Mouse (Mus musculus): ENCODE results near the gene Enox2. TPM values are rescaled to one million over a fixed set of nuclear protein-coding genes. Genes with fewer than 3 reads are reported as not detected.
"Not testable (repeated sequence)": the region's sequence is repeated elsewhere in the genome, so short reads cannot be mapped to it uniquely, and the experiment has no call there.

The Enox2 gene
- polyA plus RNA-seq, 1 experiment from 2014 or later, result 8.2 TPM

DNA sequence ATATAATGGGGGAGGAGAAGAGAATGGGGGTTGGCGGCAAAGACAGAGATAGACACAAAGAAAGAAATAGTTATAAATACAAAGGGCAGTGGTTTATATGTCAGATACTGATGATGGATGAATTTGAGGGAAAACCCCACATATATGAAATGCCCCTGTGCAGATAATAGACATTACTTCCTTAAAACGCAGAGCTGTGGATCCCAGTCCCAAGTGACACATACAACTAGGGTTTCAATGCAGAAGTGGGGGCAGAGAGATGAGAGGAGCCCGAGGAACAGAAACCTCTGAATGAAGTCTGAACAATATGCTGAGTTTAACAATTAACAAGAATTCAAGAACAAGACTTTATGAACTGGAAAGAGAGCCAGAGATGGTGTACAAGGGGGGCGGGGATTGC is 91.7 kb downstream of the Enox2 start:
- WGBS, result 86% methylated on average over 4 of the region's 4 CpGs
- H3K4me1 ChIP-seq (ENCODE audit: control insufficient read depth, insufficient read depth, low read length), result no peaks in the 10 kb centered on the region
- H3K36me3 ChIP-seq (ENCODE audit: control insufficient read depth, insufficient read depth, low read length), result no peaks in the 10 kb centered on the region
- H3K9me3 ChIP-seq (ENCODE audit: control insufficient read depth, low read length), result no peaks in the 10 kb centered on the region
- no peaks in the 10 kb centered on the region for H3K27me3 ChIP-seq (ENCODE audit: control insufficient read depth, insufficient read depth, low read length)
- no peak overlapping the region for H3K27ac ChIP-seq (ENCODE audit: low read depth, low read length)
- H3K4me3 ChIP-seq (ENCODE audit: low read length), result no peak overlapping the region
- no peak for ATAC-seq (ENCODE audit: low FRiP score, low TSS enrichment)
- H3K4me2 ChIP-seq (replicated peaks; ENCODE audit: low read depth, low read length), result no peak overlapping the region
- no peak overlapping the region for H3K9ac ChIP-seq (ENCODE audit: low read depth, low read length)

DNA sequence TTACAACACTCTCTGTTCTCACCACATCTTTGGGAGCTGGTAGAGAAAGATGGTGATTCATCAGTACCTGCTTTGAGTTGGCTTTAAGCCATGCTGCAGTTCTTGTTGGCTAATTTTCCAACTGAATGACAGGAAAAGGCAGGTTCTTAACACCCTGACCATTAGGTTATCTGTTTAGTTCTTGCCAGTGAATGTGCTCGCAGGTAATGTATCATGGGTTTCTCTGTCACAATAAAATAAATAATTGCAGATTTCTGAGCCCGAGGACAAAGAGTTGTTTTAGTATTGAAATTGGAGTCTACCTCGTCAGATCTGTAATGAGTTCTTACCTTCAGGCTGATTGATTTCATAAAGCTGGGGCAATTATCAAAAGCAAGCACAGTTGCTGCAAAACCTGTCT is 106.9 kb downstream of the Enox2 start:
- H3K9ac ChIP-seq (ENCODE audit: low read depth, low read length), result no peak overlapping the region
- H3K27ac ChIP-seq (ENCODE audit: low read depth, low read length), result no peak overlapping the region
- WGBS, result 77% methylated on average over 3 of the region's 3 CpGs
- H3K36me3 ChIP-seq (ENCODE audit: control insufficient read depth, insufficient read depth, low read length), result no peaks in the 10 kb centered on the region
- H3K4me2 ChIP-seq (replicated peaks; ENCODE audit: low read depth, low read length), result no peak overlapping the region
- no peaks in the 10 kb centered on the region for H3K9me3 ChIP-seq (ENCODE audit: control insufficient read depth, low read length)
- H3K27me3 ChIP-seq (ENCODE audit: control insufficient read depth, insufficient read depth, low read length), result no peaks in the 10 kb centered on the region
- H3K4me3 ChIP-seq (ENCODE audit: low read length), result no peak overlapping the region
- ATAC-seq (ENCODE audit: low FRiP score, low TSS enrichment), result no peak
- no peaks in the 10 kb centered on the region for H3K4me1 ChIP-seq (ENCODE audit: control insufficient read depth, insufficient read depth, low read length)

DNA sequence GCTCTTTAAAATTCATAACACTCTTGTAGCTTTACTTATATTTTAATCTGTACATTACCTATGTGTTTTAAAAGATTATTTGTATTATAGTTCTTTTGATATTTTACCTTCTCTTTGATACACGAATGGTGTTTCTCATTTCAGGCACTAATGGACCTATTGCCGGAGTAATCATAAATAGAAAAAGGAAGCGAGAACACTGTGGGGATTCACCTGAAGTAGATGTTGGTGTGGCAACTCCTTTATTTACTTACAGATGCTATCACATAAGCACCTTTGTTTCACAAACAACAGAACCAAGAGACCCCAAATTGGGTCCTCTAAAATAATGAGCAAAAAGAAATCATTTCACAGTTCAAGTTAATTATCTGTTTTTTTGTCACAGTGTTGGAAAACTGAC is 109.4 kb downstream of the Enox2 start:
- Histone ChIP-seq H3K36me3 (ENCODE audit: control insufficient read depth, insufficient read depth, low read length) (no peaks in the 10 kb centered on the region), H3K4me2 (replicated peaks; ENCODE audit: low read depth, low read length) (no peak overlapping the region), H3K27me3 (ENCODE audit: control insufficient read depth, insufficient read depth, low read length) (no peaks in the 10 kb centered on the region), H3K4me1 (ENCODE audit: control insufficient read depth, insufficient read depth, low read length) (no peaks in the 10 kb centered on the region), H3K4me3 (ENCODE audit: low read length) (no peak overlapping the region), H3K9me3 (ENCODE audit: control insufficient read depth, low read length) (no peaks in the 10 kb centered on the region), H3K27ac (ENCODE audit: low read depth, low read length) (no peak overlapping the region), H3K9ac (ENCODE audit: low read depth, low read length) (no peak overlapping the region)
- ATAC-seq (ENCODE audit: low FRiP score, low TSS enrichment), result no peak
- WGBS, result 90% methylated on average over 3 of the region's 3 CpGs

DNA sequence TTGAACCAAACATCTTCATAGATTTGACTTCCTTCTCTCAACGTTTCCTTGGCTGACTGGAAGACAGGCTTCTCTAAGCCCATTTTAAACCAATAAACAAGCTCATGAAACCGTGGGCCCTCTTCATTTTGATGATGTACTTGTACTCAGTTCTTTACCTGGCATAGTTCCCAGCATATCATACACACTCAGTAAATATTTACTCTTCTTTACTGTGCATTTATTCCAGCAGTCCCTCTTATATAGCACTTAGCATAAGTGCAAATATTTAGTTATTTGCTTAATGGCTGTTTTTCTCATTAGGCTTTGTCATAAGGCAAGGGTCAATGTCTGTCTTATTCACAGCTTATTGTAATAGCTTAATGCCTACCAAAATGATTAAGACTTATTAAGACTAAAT is 133.8 kb downstream of the Enox2 start:
- no peak for ATAC-seq (ENCODE audit: low FRiP score, low TSS enrichment)
- WGBS, result 64% methylated on average over 2 of the region's 2 CpGs
- no peaks in the 10 kb centered on the region for H3K27me3 ChIP-seq (ENCODE audit: control insufficient read depth, insufficient read depth, low read length)

DNA sequence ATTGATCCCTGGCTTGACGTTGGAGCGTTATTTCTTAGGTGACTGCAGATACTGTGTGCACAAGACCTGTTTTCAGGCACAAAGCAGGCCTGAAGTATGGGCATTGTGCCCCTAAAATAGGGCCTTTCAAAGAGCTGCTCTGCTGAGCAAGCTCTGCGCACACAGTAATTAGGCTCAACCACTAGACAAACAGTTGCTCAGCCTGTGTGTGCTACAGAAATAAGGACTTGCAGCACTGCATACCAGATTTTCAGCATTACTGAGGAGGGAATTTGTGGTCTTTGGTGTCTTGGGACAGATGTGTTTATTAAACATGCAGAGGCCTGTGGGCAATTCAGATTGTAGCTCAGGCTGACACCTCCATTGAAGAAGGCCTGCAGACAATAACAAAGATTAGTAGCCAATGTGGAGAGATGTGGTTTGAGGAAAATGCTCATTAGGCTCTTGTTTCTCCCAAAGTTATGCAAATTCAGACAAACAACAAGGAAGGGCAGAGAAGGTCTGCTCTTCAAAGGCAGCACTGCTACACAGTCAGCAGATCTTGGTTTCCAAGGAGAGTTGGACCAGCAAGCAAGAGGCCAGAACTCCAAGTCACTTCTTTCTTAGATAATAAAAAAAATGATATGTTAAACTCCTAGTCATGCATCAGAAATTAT is 163.2 kb downstream of the Enox2 start:
- H3K27me3 ChIP-seq (ENCODE audit: control insufficient read depth, insufficient read depth, low read length), result no peaks in the 10 kb centered on the region
- WGBS, result 84% methylated on average over 3 of the region's 3 CpGs
- ATAC-seq (ENCODE audit: low FRiP score, low TSS enrichment), result no peak
- no peak overlapping the region for H3K9ac ChIP-seq (ENCODE audit: low read depth, low read length)
- no peaks in the 10 kb centered on the region for H3K36me3 ChIP-seq (ENCODE audit: control insufficient read depth, insufficient read depth, low read length)
- no peaks in the 10 kb centered on the region for H3K4me1 ChIP-seq (ENCODE audit: control insufficient read depth, insufficient read depth, low read length)
- no peaks in the 10 kb centered on the region for H3K9me3 ChIP-seq (ENCODE audit: control insufficient read depth, low read length)
- no peak overlapping the region for H3K4me2 ChIP-seq (replicated peaks; ENCODE audit: low read depth, low read length)
- H3K4me3 ChIP-seq (ENCODE audit: low read length), result no peak overlapping the region
- H3K27ac ChIP-seq (ENCODE audit: low read depth, low read length), result no peak overlapping the region

More for the DNA sequence above, 133.8 kb downstream of the Enox2 start:
- Histone ChIP-seq H3K36me3 (ENCODE audit: control insufficient read depth, insufficient read depth, low read length) (no peaks in the 10 kb centered on the region), H3K4me1 (ENCODE audit: control insufficient read depth, insufficient read depth, low read length) (no peaks in the 10 kb centered on the region), H3K4me3 (ENCODE audit: low read length) (no peak overlapping the region), H3K9me3 (ENCODE audit: control insufficient read depth, low read length) (no peaks in the 10 kb centered on the region), H3K4me2 (replicated peaks; ENCODE audit: low read depth, low read length) (no peak overlapping the region), H3K9ac (ENCODE audit: low read depth, low read length) (no peak overlapping the region), H3K27ac (ENCODE audit: low read depth, low read length) (no peak overlapping the region)

DNA sequence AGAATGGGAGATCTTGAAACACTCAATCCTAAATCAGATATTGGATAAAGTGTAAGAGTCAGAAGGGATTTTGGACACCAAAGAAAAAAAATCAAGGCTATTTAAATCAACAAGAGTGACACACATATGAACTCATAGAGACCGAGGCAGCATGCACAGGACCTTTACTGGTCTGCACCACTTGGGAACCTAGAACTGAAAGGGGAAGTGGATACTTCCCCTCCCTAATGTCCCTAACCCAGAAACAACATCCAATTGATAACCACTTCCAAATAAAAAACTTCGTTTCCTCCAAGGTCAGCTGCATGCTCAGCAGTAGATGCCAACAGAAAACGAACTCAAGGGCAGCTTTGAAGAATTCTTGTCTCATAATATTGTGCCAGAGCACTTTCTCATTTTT is 171.6 kb downstream of the Enox2 start:
- 76% methylated on average over 3 of the region's 3 CpGs for WGBS
- H3K27me3 ChIP-seq (ENCODE audit: control insufficient read depth, insufficient read depth, low read length), result no peaks in the 10 kb centered on the region
- H3K9ac ChIP-seq (ENCODE audit: low read depth, low read length), result no peak overlapping the region
- no peak overlapping the region for H3K4me2 ChIP-seq (replicated peaks; ENCODE audit: low read depth, low read length)
- no peaks in the 10 kb centered on the region for H3K36me3 ChIP-seq (ENCODE audit: control insufficient read depth, insufficient read depth, low read length)
- ATAC-seq (ENCODE audit: low FRiP score, low TSS enrichment), result no peak
- no peak overlapping the region for H3K27ac ChIP-seq (ENCODE audit: low read depth, low read length)
- no peaks in the 10 kb centered on the region for H3K9me3 ChIP-seq (ENCODE audit: control insufficient read depth, low read length)
- H3K4me3 ChIP-seq (ENCODE audit: low read length), result no peak overlapping the region
- no peaks in the 10 kb centered on the region for H3K4me1 ChIP-seq (ENCODE audit: control insufficient read depth, insufficient read depth, low read length)

DNA sequence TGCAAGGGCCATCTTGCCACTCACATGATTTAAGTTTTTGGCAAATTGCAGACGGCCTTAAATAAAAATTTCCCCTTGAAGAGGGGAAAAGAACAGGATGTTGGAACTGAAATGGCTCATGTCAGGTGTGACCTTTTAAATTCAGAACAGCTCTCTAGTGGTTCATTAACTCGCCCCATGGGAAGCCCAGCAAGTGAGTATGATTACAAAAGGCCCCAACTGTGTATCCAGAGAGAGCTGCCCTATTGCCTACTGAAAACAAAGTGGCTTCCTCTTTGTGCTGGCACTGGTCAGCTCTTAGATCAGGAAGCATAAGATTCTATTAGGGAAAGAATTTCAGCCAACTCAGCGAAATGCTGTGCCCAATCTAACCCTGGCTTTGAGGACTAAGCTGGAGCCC is 175.6 kb downstream of the Enox2 start:
- no peak for ATAC-seq (ENCODE audit: low FRiP score, low TSS enrichment)
- H3K27me3 ChIP-seq (ENCODE audit: control insufficient read depth, insufficient read depth, low read length), result no peaks in the 10 kb centered on the region

DNA sequence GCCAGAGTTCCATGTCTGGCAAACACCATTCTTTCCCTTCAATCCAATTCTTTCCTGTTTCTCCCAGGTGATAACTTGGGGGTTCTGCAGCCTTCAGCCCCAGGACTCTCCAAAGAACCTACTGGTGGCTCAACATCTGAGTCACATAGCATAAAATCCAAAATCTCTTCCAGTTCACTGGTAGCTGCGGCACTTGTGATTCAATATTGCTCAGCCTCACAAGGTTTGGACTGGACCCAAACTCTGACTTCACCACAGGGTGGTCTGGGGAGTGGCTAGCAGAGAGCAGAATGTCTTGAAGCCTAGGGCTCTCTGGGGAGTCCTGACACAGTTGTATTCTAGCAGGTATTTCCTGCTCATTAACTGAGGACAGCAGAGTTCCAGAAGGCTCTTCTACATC is 187.5 kb downstream of the Enox2 start:
- H3K4me1 ChIP-seq (ENCODE audit: control insufficient read depth, insufficient read depth, low read length); H3K36me3 ChIP-seq (ENCODE audit: control insufficient read depth, insufficient read depth, low read length); ATAC-seq (ENCODE audit: low FRiP score, low TSS enrichment); H3K4me3 ChIP-seq (ENCODE audit: low read length); H3K9ac ChIP-seq (ENCODE audit: low read depth, low read length); H3K27ac ChIP-seq (ENCODE audit: low read depth, low read length); H3K27me3 ChIP-seq (ENCODE audit: control insufficient read depth, insufficient read depth, low read length); H3K4me2 ChIP-seq (replicated peaks; ENCODE audit: low read depth, low read length); H3K9me3 ChIP-seq (ENCODE audit: control insufficient read depth, low read length): not testable (repeated sequence)
- WGBS, result 86% methylated on average over 1 of the region's 1 CpGs

More for the DNA sequence above, 175.6 kb downstream of the Enox2 start:
- Histone ChIP-seq H3K4me3 (ENCODE audit: low read length) (no peak overlapping the region), H3K9ac (ENCODE audit: low read depth, low read length) (no peak overlapping the region), H3K27ac (ENCODE audit: low read depth, low read length) (no peak overlapping the region), H3K36me3 (ENCODE audit: control insufficient read depth, insufficient read depth, low read length) (no peaks in the 10 kb centered on the region), H3K4me1 (ENCODE audit: control insufficient read depth, insufficient read depth, low read length) (no peaks in the 10 kb centered on the region), H3K4me2 (replicated peaks; ENCODE audit: low read depth, low read length) (no peak overlapping the region), H3K9me3 (ENCODE audit: control insufficient read depth, low read length) (no peaks in the 10 kb centered on the region)
- WGBS, result 45% methylated on average over 3 of the region's 3 CpGs

DNA sequence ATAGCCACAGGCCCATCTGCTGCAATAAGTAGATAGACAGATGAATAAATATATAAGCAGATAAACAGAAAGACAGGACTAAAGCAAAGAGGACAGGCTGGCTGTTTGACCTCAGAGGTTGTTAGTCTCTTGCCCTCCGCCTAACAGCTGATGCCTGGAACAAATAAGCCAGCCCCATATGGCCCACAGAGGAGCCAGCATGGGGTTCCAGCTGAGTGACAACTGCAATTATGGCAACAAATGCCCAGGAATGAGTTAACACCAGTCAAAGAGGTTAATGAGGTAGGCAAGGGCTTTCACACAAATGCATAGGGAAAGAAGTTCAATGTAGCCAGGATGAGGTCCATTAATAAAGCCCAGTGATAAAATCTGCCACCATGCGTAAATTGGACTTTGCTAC is 191.8 kb downstream of the Enox2 start:
- no peaks in the 10 kb centered on the region for H3K27me3 ChIP-seq (ENCODE audit: control insufficient read depth, insufficient read depth, low read length)
- H3K4me1 ChIP-seq (ENCODE audit: control insufficient read depth, insufficient read depth, low read length), result no peaks in the 10 kb centered on the region
- WGBS, result 66% methylated on average over 2 of the region's 2 CpGs
- no peak overlapping the region for H3K9ac ChIP-seq (ENCODE audit: low read depth, low read length)
- no peaks in the 10 kb centered on the region for H3K9me3 ChIP-seq (ENCODE audit: control insufficient read depth, low read length)
- no peaks in the 10 kb centered on the region for H3K36me3 ChIP-seq (ENCODE audit: control insufficient read depth, insufficient read depth, low read length)
- H3K4me2 ChIP-seq (replicated peaks; ENCODE audit: low read depth, low read length), result no peak overlapping the region
- H3K27ac ChIP-seq (ENCODE audit: low read depth, low read length), result no peak overlapping the region
- no peak for ATAC-seq (ENCODE audit: low FRiP score, low TSS enrichment)
- H3K4me3 ChIP-seq (ENCODE audit: low read length), result no peak overlapping the region
